Mouse (Mus musculus): Measurements from ENCODE around the gene Mgst2.

GRCm38 (mm10) chr3:51717909-51718308 lies 57.7 kb downstream of the Mgst2 start:
- no peak for TF ChIP-seq POLR2A (IDR thresholded peaks at IDR 0.05; ENCODE audit: insufficient read depth, low read depth, low read length)
- TF ChIP-seq CTCF (IDR thresholded peaks at IDR 0.05; ENCODE audit: insufficient read depth, low read depth, low read length), result no peak
